Mouse (Mus musculus): ENCODE data around the gene Ufsp1. TPM values are rescaled to one million over a fixed set of nuclear protein-coding genes. Genes with fewer than 3 reads are reported as not detected.

Gene Ufsp1
- polyA plus RNA-seq, 1 experiment from 2014 or later, result 11.4 TPM

DNA sequence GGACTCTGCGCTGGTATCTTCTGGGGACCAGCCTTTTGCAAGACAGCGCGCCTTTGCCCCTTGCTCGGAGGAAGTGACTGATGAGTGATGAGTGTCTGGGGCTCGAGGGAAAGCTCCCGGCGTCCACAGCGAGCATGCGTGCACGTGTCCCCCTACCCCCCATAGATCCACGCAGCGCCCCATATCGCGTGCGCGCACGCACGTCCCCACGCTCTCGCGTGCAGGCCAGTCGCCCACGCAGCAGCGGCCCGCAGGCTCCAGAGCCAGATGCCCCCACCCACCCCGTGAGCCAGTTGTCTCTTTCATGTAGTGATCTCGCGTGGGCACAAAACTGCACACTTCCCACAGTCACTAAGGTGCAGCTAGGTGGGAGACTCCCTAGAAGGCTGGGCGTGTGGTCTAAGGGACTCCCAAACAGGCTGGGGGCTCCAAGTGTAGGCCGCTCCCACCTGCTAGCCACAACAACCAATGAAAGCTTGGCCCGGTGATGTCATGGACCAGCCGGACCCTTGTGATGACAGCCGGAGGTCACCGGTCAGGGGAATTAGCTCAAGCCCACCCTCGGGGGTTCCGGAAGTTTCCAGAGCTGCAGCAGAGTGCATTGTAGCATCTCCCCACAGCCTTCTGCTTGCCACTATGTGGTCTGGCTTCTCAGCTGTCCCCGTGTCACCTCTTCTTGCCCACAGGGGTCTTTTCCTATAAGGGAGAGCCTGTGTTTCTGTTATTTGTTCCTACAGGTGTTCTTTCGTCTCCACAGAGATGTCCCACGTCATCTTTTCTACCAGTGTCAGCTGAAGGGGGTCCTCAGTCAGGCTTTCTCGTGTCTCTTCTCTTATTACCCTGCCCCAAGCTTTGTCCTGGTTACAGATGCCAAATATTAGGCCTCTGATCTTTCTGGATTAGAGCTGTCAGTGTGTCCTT lies 7.1 kb upstream of the Ufsp1 start, which contains the start of gene Ache:
Ache (plus strand) TSS at position 488 of the 921 bp plus-strand sequence.
- DNase-seq (ENCODE audit: low spot score) (no peak), ATAC-seq (ENCODE audit: low FRiP score, low TSS enrichment) (no peak)
- H3K4me3 ChIP-seq (ENCODE audit: low read depth, low read length), result peak within 1 kb of the TSS; percentile 33
- no peak within 1 kb of the TSS for H3K27ac ChIP-seq (replicated peaks)
- peak within 1 kb of the TSS; percentile 64 for H3K4me2 ChIP-seq (replicated peaks; ENCODE audit: low read depth)
- H3K9ac ChIP-seq (ENCODE audit: low read length), result peak within 1 kb of the TSS; percentile 52
- no peaks in the 10 kb centered on the region for H3K36me3 ChIP-seq (ENCODE audit: control insufficient read depth, insufficient read depth, low read length)
- no peaks in the 10 kb centered on the region; the same call in 1 of the 2 replicates for H3K27me3 ChIP-seq (ENCODE audit: control insufficient read depth, insufficient read depth, low read length)
- 4% methylated on average over 40 of the region's 40 CpGs for WGBS
- TF ChIP-seq CTCF (IDR thresholded peaks at IDR 0.05; ENCODE audit: low read depth) (0 out of 2 replicates have a peak, but pooled peaks have one; percentile 1), EP300 (optimal IDR thresholded peaks at IDR 0.05) (no peak)
- no peaks in the 10 kb centered on the region for H3K9me3 ChIP-seq (ENCODE audit: control insufficient read depth, low read length)
- H3K4me1 ChIP-seq (replicated peaks; ENCODE audit: control insufficient read depth, insufficient read depth), result peaks cover 10% of the 10 kb centered on the region

DNA sequence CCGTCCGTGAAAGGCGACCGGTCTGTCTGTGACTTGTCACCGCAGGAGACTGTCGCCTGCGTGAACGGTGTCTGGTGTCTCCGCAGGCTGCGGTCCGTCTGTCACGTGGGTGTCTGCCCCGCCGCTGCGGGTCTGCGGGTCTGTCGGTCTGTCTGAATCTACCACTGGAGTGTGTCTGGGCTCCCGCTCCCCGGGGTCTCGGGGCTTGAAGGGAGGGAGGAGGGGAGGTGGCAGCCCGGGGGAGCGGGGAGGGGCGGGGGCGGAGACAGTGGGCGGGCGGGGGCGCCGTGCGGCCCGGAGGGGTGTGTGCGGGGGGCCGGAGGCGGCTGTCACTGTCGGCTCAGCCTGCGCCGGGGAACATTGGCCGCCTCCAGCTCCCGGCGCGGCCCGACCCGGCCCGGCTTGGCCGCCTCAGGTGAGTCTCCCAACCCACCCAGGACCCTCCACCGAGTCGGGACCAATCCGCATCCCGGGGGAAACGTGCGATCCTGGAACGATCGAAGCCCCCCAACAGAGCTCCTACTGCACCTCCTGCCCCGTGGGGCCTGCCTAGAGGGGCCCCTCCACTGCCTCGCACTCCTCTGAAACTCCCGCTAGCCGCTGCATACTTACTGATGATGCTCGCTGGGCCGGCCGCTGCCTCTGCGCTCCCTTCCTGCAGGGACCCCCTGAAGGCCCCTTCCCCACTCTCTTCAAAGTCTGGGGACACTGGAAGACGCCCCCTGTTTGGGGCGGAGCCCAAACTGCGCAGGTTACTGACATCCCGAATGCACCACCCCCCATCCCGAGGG lies 6.3 kb upstream of the Ufsp1 start:
- Histone ChIP-seq H3K4me3 (ENCODE audit: low read depth, low read length) (peak overlapping the region; percentile 33), H3K9ac (ENCODE audit: low read length) (peak overlapping the region; percentile 52), H3K27ac (replicated peaks) (no peak overlapping the region), H3K36me3 (ENCODE audit: control insufficient read depth, insufficient read depth, low read length) (no peaks in the 10 kb centered on the region), H3K4me2 (replicated peaks; ENCODE audit: low read depth) (peak overlapping the region; percentile 64), H3K4me1 (replicated peaks; ENCODE audit: control insufficient read depth, insufficient read depth) (peaks cover 11% of the 10 kb centered on the region), H3K27me3 (ENCODE audit: control insufficient read depth, insufficient read depth, low read length) (no peaks in the 10 kb centered on the region; the same call in 1 of the 2 replicates), H3K9me3 (ENCODE audit: control insufficient read depth, low read length) (no peaks in the 10 kb centered on the region)
- ATAC-seq (ENCODE audit: low FRiP score, low TSS enrichment) (no peak), DNase-seq (ENCODE audit: low spot score) (no peak)
- WGBS, result under 1% methylated on average over 61 of the region's 65 CpGs
- TF ChIP-seq EP300 (optimal IDR thresholded peaks at IDR 0.05) (no peak), CTCF (IDR thresholded peaks at IDR 0.05; ENCODE audit: low read depth) (no peak)

DNA sequence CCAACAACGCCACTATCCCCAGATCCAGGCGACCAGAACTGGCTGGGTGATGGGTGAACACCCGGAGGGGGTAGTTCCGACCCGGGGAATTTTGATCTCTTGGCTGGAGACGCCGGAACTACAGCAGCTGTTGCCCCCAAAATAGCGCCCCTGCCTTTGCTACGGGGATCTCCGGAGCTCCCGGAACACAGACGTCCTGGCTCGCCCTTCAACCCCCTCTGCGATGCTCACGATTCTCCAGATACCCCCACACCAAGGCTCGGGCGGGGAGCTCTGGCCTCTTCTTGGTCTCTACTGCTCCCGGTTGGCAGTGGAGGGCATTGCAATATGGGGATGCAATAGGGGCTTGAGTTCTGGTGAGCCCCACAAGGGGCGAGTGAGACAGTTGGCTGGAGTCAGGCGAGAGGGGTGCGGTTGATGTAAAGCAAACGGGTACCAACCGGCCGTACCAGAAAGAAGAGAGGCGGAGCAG lies 5.4 kb upstream of the Ufsp1 start:
- H3K9ac ChIP-seq (ENCODE audit: low read length), result peak overlapping the region; percentile 27; the same call in 1 of the 2 replicates

DNA sequence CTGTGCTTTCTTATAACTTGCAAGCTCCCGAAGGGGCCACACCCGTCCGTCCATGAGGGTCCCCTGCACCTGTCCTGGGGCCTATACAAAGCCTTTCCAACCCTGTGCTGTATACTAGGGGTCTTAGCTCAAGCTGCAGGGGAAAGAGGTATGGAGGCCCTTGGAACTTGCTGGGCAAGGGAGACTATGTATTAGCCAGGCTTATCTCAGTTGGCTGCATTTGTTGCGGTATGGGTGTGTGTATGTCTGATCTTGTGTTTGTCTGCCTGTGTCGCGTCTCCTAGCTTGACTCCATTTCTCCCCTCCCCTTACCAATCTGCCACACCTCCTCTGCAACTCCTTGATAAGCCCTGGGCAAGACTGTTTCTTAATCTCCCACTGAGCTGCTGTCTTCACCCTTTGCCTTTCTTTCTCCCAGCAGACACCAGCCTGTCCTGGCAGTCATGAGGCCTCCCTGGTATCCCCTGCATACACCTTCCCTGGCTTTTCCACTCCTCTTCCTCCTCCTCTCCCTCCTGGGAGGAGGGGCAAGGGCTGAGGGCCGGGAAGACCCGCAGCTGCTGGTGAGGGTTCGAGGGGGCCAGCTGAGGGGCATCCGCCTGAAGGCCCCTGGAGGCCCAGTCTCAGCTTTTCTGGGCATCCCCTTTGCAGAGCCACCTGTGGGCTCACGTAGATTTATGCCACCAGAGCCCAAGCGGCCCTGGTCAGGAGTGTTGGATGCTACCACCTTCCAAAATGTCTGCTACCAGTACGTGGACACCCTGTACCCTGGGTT lies 4.7 kb upstream of the Ufsp1 start:
- no peaks in the 10 kb centered on the region for H3K36me3 ChIP-seq (ENCODE audit: control insufficient read depth, insufficient read depth, low read length)
- DNase-seq (ENCODE audit: low spot score) (no peak), ATAC-seq (ENCODE audit: low FRiP score, low TSS enrichment) (no peak)
- H3K27me3 ChIP-seq (ENCODE audit: control insufficient read depth, insufficient read depth, low read length), result no peaks in the 10 kb centered on the region; the same call in 1 of the 2 replicates
- no peak overlapping the region for H3K27ac ChIP-seq (replicated peaks)
- H3K4me3 ChIP-seq (ENCODE audit: low read depth, low read length), result no peak overlapping the region
- H3K4me1 ChIP-seq (replicated peaks; ENCODE audit: control insufficient read depth, insufficient read depth), result peaks cover 14% of the 10 kb centered on the region
- no peaks in the 10 kb centered on the region for H3K9me3 ChIP-seq (ENCODE audit: control insufficient read depth, low read length)
- TF ChIP-seq CTCF (IDR thresholded peaks at IDR 0.05; ENCODE audit: low read depth) (no peak), EP300 (optimal IDR thresholded peaks at IDR 0.05) (no peak)
- H3K4me2 ChIP-seq (replicated peaks; ENCODE audit: low read depth), result peak overlapping the region; percentile 64
- no peak overlapping the region for H3K9ac ChIP-seq (ENCODE audit: low read length)
- WGBS, result 57% methylated on average over 13 of the region's 13 CpGs

More for the DNA sequence above, 5.4 kb upstream of the Ufsp1 start:
- 4% methylated on average over 25 of the region's 25 CpGs for WGBS
- peak overlapping the region; percentile 64 for H3K4me2 ChIP-seq (replicated peaks; ENCODE audit: low read depth)
- no peaks in the 10 kb centered on the region for H3K9me3 ChIP-seq (ENCODE audit: control insufficient read depth, low read length)
- TF ChIP-seq CTCF (IDR thresholded peaks at IDR 0.05; ENCODE audit: low read depth) (peak; percentile 63), EP300 (optimal IDR thresholded peaks at IDR 0.05) (no peak)
- peak overlapping the region; percentile 25; the same call in 1 of the 2 replicates for H3K4me3 ChIP-seq (ENCODE audit: low read depth, low read length)
- DNase-seq (ENCODE audit: low spot score) (peak; percentile 40), ATAC-seq (ENCODE audit: low FRiP score, low TSS enrichment) (no peak; the same call in 1 of the 2 replicates)
- no peak overlapping the region for H3K27ac ChIP-seq (replicated peaks)
- H3K4me1 ChIP-seq (replicated peaks; ENCODE audit: control insufficient read depth, insufficient read depth), result peaks cover 12% of the 10 kb centered on the region
- H3K36me3 ChIP-seq (ENCODE audit: control insufficient read depth, insufficient read depth, low read length), result no peaks in the 10 kb centered on the region
- no peaks in the 10 kb centered on the region; the same call in 1 of the 2 replicates for H3K27me3 ChIP-seq (ENCODE audit: control insufficient read depth, insufficient read depth, low read length)

DNA sequence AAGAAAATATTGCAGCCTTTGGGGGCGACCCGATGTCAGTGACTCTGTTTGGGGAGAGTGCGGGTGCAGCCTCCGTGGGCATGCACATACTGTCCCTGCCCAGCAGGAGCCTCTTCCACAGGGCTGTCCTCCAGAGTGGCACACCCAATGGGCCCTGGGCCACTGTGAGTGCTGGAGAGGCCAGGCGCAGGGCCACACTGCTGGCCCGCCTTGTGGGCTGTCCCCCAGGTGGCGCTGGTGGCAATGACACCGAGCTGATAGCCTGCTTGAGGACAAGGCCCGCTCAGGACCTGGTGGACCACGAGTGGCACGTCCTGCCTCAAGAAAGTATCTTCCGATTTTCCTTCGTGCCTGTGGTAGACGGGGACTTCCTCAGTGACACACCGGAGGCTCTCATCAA lies 3.8 kb upstream of the Ufsp1 start:
- Histone ChIP-seq H3K4me1 (replicated peaks; ENCODE audit: control insufficient read depth, insufficient read depth) (peaks cover 17% of the 10 kb centered on the region), H3K36me3 (ENCODE audit: control insufficient read depth, insufficient read depth, low read length) (no peaks in the 10 kb centered on the region), H3K4me2 (replicated peaks; ENCODE audit: low read depth) (no peak overlapping the region), H3K4me3 (ENCODE audit: low read depth, low read length) (no peak overlapping the region), H3K9me3 (ENCODE audit: control insufficient read depth, low read length) (no peaks in the 10 kb centered on the region), H3K9ac (ENCODE audit: low read length) (no peak overlapping the region), H3K27me3 (ENCODE audit: control insufficient read depth, insufficient read depth, low read length) (no peaks in the 10 kb centered on the region; the same call in 1 of the 2 replicates), H3K27ac (replicated peaks) (no peak overlapping the region)
- TF ChIP-seq CTCF (IDR thresholded peaks at IDR 0.05; ENCODE audit: low read depth) (peak; percentile 80), EP300 (optimal IDR thresholded peaks at IDR 0.05) (no peak)
- ATAC-seq (ENCODE audit: low FRiP score, low TSS enrichment) (peak; percentile 9; the same call in 1 of the 2 replicates), DNase-seq (ENCODE audit: low spot score) (peak; percentile 86)
- WGBS, result 33% methylated on average over 15 of the region's 15 CpGs
